Mouse (Mus musculus): ENCODE measurements around the gene Comt. TPM values are rescaled to one million over a fixed set of nuclear protein-coding genes. Genes with fewer than 3 reads are reported as not detected.

Gene Comt
- polyA plus RNA-seq, 1 experiment, result 53.8 TPM

GRCm38 (mm10) chr16:18394777-18395619 lies 31.7 kb downstream of the Comt start:
- Histone ChIP-seq H3K4me1 (ENCODE audit: control insufficient read depth, insufficient read depth, low read length) (peaks cover 7% of the 10 kb centered on the region; the same call in 1 of the 2 replicates), H3K4me3 (replicated peaks; ENCODE audit: control insufficient read depth, low read depth, low read length) (no peak overlapping the region), H3K27ac (ENCODE audit: control insufficient read depth, insufficient read depth, low read depth, low read length, poor library complexity) (no peak overlapping the region)
- TF ChIP-seq CTCF (IDR thresholded peaks at IDR 0.05; ENCODE audit: control insufficient read depth, insufficient read depth, low read length) (no peak), POLR2A (IDR thresholded peaks at IDR 0.05; ENCODE audit: borderline replicate concordance, control insufficient read depth, low read depth, low read length) (no peak)
- WGBS, result 86% methylated on average over 11 of the region's 11 CpGs

GRCm38 (mm10) chr16:18394056-18394455 lies 32.6 kb downstream of the Comt start:
- TF ChIP-seq POLR2A (IDR thresholded peaks at IDR 0.05; ENCODE audit: borderline replicate concordance, control insufficient read depth, low read depth, low read length) (no peak), CTCF (IDR thresholded peaks at IDR 0.05; ENCODE audit: control insufficient read depth, insufficient read depth, low read length) (no peak)
- H3K4me1 ChIP-seq (ENCODE audit: control insufficient read depth, insufficient read depth, low read length), result peaks cover 7% of the 10 kb centered on the region; the same call in 1 of the 2 replicates
- H3K27ac ChIP-seq (ENCODE audit: control insufficient read depth, insufficient read depth, low read depth, low read length, poor library complexity), result no peak overlapping the region
- 81% methylated on average over 3 of the region's 3 CpGs for WGBS
- no peak overlapping the region for H3K4me3 ChIP-seq (replicated peaks; ENCODE audit: control insufficient read depth, low read depth, low read length)

- WGBS, result 48% methylated on average over 5 of the region's 5 CpGs
- H3K4me3 ChIP-seq (replicated peaks; ENCODE audit: control insufficient read depth, low read depth, low read length), result no peak overlapping the region
- H3K27ac ChIP-seq (ENCODE audit: control insufficient read depth, insufficient read depth, low read depth, low read length, poor library complexity), result no peak overlapping the region
- TF ChIP-seq POLR2A (IDR thresholded peaks at IDR 0.05; ENCODE audit: borderline replicate concordance, control insufficient read depth, low read depth, low read length), result no peak
- TF ChIP-seq CTCF (IDR thresholded peaks at IDR 0.05; ENCODE audit: control insufficient read depth, insufficient read depth, low read length), result no peak
- H3K4me1 ChIP-seq (ENCODE audit: control insufficient read depth, insufficient read depth, low read length), result peaks cover 6% of the 10 kb centered on the region; the same call in 1 of the 2 replicates
Measured at GRCm38 (mm10) chr16:18393595-18393994, 33.1 kb downstream of the Comt start.

- Histone ChIP-seq H3K27ac (ENCODE audit: control insufficient read depth, insufficient read depth, low read depth, low read length, poor library complexity) (peak overlapping the region; percentile 66), H3K4me1 (ENCODE audit: control insufficient read depth, insufficient read depth, low read length) (peaks cover 10% of the 10 kb centered on the region)
- WGBS, result under 1% methylated on average over 63 of the region's 63 CpGs
Measured at GRCm38 (mm10) chr16:18392469-18393426, 33.9 kb downstream of the Comt start.

GRCm38 (mm10) chr16:18391728-18392127 lies 34.9 kb downstream of the Comt start:
- peaks cover 10% of the 10 kb centered on the region for H3K4me1 ChIP-seq (ENCODE audit: control insufficient read depth, insufficient read depth, low read length)
- H3K27ac ChIP-seq (ENCODE audit: control insufficient read depth, insufficient read depth, low read depth, low read length, poor library complexity), result no peak overlapping the region
- TF ChIP-seq CTCF (IDR thresholded peaks at IDR 0.05; ENCODE audit: control insufficient read depth, insufficient read depth, low read length), result no peak
- no peak for TF ChIP-seq POLR2A (IDR thresholded peaks at IDR 0.05; ENCODE audit: borderline replicate concordance, control insufficient read depth, low read depth, low read length)
- 83% methylated on average over 3 of the region's 3 CpGs for WGBS
- H3K4me3 ChIP-seq (replicated peaks; ENCODE audit: control insufficient read depth, low read depth, low read length), result no peak overlapping the region

More at GRCm38 (mm10) chr16:18392469-18393426, 33.9 kb downstream of the Comt start:
- peak overlapping the region; percentile 63 for H3K4me3 ChIP-seq (replicated peaks; ENCODE audit: control insufficient read depth, low read depth, low read length)
- TF ChIP-seq POLR2A (IDR thresholded peaks at IDR 0.05; ENCODE audit: borderline replicate concordance, control insufficient read depth, low read depth, low read length) (peak; percentile 78; the same call in 1 of the 2 replicates), CTCF (IDR thresholded peaks at IDR 0.05; ENCODE audit: control insufficient read depth, insufficient read depth, low read length) (peak; percentile 52; the same call in 1 of the 2 replicates)

- 93% methylated on average over 3 of the region's 3 CpGs for WGBS
- Histone ChIP-seq H3K27ac (ENCODE audit: control insufficient read depth, insufficient read depth, low read depth, low read length, poor library complexity) (no peak overlapping the region), H3K4me3 (replicated peaks; ENCODE audit: control insufficient read depth, low read depth, low read length) (no peak overlapping the region), H3K4me1 (ENCODE audit: control insufficient read depth, insufficient read depth, low read length) (peaks cover 10% of the 10 kb centered on the region)
- TF ChIP-seq POLR2A (IDR thresholded peaks at IDR 0.05; ENCODE audit: borderline replicate concordance, control insufficient read depth, low read depth, low read length) (no peak), CTCF (IDR thresholded peaks at IDR 0.05; ENCODE audit: control insufficient read depth, insufficient read depth, low read length) (no peak)
Measured at GRCm38 (mm10) chr16:18391127-18391526, 35.5 kb downstream of the Comt start.

GRCm38 (mm10) chr16:18390399-18390798 lies 36.3 kb downstream of the Comt start:
- Histone ChIP-seq H3K4me3 (replicated peaks; ENCODE audit: control insufficient read depth, low read depth, low read length) (no peak overlapping the region), H3K4me1 (ENCODE audit: control insufficient read depth, insufficient read depth, low read length) (peaks cover 10% of the 10 kb centered on the region), H3K27ac (ENCODE audit: control insufficient read depth, insufficient read depth, low read depth, low read length, poor library complexity) (no peak overlapping the region)
- 87% methylated on average over 6 of the region's 6 CpGs for WGBS
- no peak for TF ChIP-seq POLR2A (IDR thresholded peaks at IDR 0.05; ENCODE audit: borderline replicate concordance, control insufficient read depth, low read depth, low read length)

Measured in bone marrow, adult 2 months (tissue).